Mouse (Mus musculus) hindbrain, embryonic 12.5 days (tissue): ENCODE data around the gene Cdrt4. TPM values are rescaled to one million over a fixed set of nuclear protein-coding genes. Genes with fewer than 3 reads are reported as not detected.

Experiments used
- ATAC-seq: fragments of 200-750 bp; cut with Nextera tagmentation; 2 replicates; pipeline ENCODE4 v1.8.0; 2017; ENCODE audit warnings: moderate TSS enrichment; ENCODE audit not compliant: low FRiP score
- H3K27ac ChIP-seq: fragments of 300-500 bp; sonication (generic); 2 replicates; pipeline ENCODE4 v1.5.1; 2016; ENCODE audit warnings: mild to moderate bottlenecking
- H3K27me3 ChIP-seq: fragments of 300-500 bp; sonication (generic); 2 replicates; pipeline ENCODE4 v1.6.1; 2016; ENCODE audit warnings: mild to moderate bottlenecking
- H3K36me3 ChIP-seq: fragments of 300-500 bp; sonication (generic); 2 replicates; pipeline ENCODE4 v1.6.1; 2016; ENCODE audit warnings: mild to moderate bottlenecking
- H3K4me1 ChIP-seq: fragments of 300-500 bp; sonication (generic); 2 replicates; pipeline ENCODE4 v1.6.1; 2016
- H3K4me2 ChIP-seq: fragments of 300-500 bp; sonication (generic); replicated peaks from 2 replicates; pipeline ENCODE4 v1.6.1; 2016; ENCODE audit warnings: mild to moderate bottlenecking
- H3K4me3 ChIP-seq: fragments of 300-500 bp; sonication (generic); 2 replicates; pipeline ENCODE4 v1.5.1; 2016; ENCODE audit warnings: mild to moderate bottlenecking
- H3K9ac ChIP-seq: fragments of 300-500 bp; sonication (generic); 2 replicates; pipeline ENCODE4 v1.6.1; 2016; ENCODE audit warnings: mild to moderate bottlenecking, moderate library complexity
- H3K9me3 ChIP-seq: fragments of 300-500 bp; sonication (generic); replicated peaks from 2 replicates; pipeline ENCODE4 v1.6.1; 2016; ENCODE audit warnings: mild to moderate bottlenecking
- WGBS: fragments of 180-500 bp; shearing (Covaris S2); methylation state at CpG from one replicate; pipeline ENCODE4 v1.1.7; 2016; 5-methylcytosine and 5-hydroxymethylcytosine counted together
- polyA plus RNA-seq: library from polyadenylated mRNA; unstranded; fragments of >200 nt; fragmentation: Nextera tagmentation; extraction: Ambion mirVana; gene quantifications from 2 replicates; pipeline ENCODE4 v1.2.1, GENCODE M21; 2016

Gene Cdrt4
- polyA plus RNA-seq, 1 experiment from 2014 or later: not detected

- no peak overlapping the region for H3K4me2 ChIP-seq
- H3K36me3 ChIP-seq: no peaks in the 10 kb centered on the region
- ATAC-seq: no peak
- no peak overlapping the region for H3K4me3 ChIP-seq
- H3K9me3 ChIP-seq: peaks cover 6% of the 10 kb centered on the region
- no peaks in the 10 kb centered on the region for H3K27me3 ChIP-seq
- no peak overlapping the region for H3K9ac ChIP-seq
- no peak overlapping the region for H3K27ac ChIP-seq
- 54% methylated on average over 3 of the region's 3 CpGs for WGBS
- peaks cover 24% of the 10 kb centered on the region for H3K4me1 ChIP-seq
These were observed 33.4 kb downstream of the Cdrt4 start for GRCm38 (mm10) chr11:62984365-62984764.

- no peak overlapping the region for H3K4me2 ChIP-seq
- peaks cover 6% of the 10 kb centered on the region for H3K9me3 ChIP-seq
- H3K27me3 ChIP-seq: no peaks in the 10 kb centered on the region
- no peak overlapping the region for H3K9ac ChIP-seq
- 89% methylated on average over 3 of the region's 3 CpGs for WGBS
- no peak for ATAC-seq
- no peaks in the 10 kb centered on the region for H3K36me3 ChIP-seq
- no peak overlapping the region for H3K4me3 ChIP-seq
- peaks cover 24% of the 10 kb centered on the region for H3K4me1 ChIP-seq
- H3K27ac ChIP-seq: no peak overlapping the region
These were observed 34.1 kb downstream of the Cdrt4 start for GRCm38 (mm10) chr11:62985075-62985474.

GRCm38 (mm10) chr11:62986578-62986977 is 35.6 kb downstream of the Cdrt4 start:
- WGBS: 86% methylated on average over 4 of the region's 4 CpGs
- Histone ChIP-seq H3K4me3 (no peak overlapping the region), H3K9ac (no peak overlapping the region), H3K27me3 (no peaks in the 10 kb centered on the region), H3K36me3 (no peaks in the 10 kb centered on the region), H3K4me1 (peaks cover 23% of the 10 kb centered on the region), H3K4me2 (no peak overlapping the region), H3K9me3 (no peaks in the 10 kb centered on the region), H3K27ac (no peak overlapping the region)
- no peak for ATAC-seq

GRCm38 (mm10) chr11:62990150-62990685 is 39.2 kb downstream of the Cdrt4 start:
- Histone ChIP-seq H3K36me3 (no peaks in the 10 kb centered on the region), H3K27ac (no peak overlapping the region), H3K27me3 (no peaks in the 10 kb centered on the region), H3K4me3 (no peak overlapping the region), H3K9ac (no peak overlapping the region), H3K4me2 (no peak overlapping the region), H3K4me1 (peaks cover 7% of the 10 kb centered on the region), H3K9me3 (no peaks in the 10 kb centered on the region)
- no peak for ATAC-seq
- WGBS: 88% methylated on average over 3 of the region's 3 CpGs

GRCm38 (mm10) chr11:62990811-62991210 is 39.8 kb downstream of the Cdrt4 start:
- WGBS: 81% methylated on average over 5 of the region's 5 CpGs
- Histone ChIP-seq H3K9ac (no peak overlapping the region), H3K4me3 (no peak overlapping the region), H3K4me2 (no peak overlapping the region), H3K27ac (no peak overlapping the region), H3K27me3 (no peaks in the 10 kb centered on the region), H3K4me1 (0 out of 2 replicates have a peak, but pooled peaks cover 1% of the 10 kb centered on the region), H3K36me3 (no peaks in the 10 kb centered on the region), H3K9me3 (no peaks in the 10 kb centered on the region)
- no peak for ATAC-seq

- Histone ChIP-seq H3K4me1 (0 out of 2 replicates have a peak, but pooled peaks cover 2% of the 10 kb centered on the region), H3K4me2 (no peak overlapping the region), H3K4me3 (no peak overlapping the region), H3K9ac (no peak overlapping the region), H3K27me3 (no peaks in the 10 kb centered on the region), H3K27ac (no peak overlapping the region), H3K9me3 (no peaks in the 10 kb centered on the region), H3K36me3 (no peaks in the 10 kb centered on the region)
- 94% methylated on average over 13 of the region's 13 CpGs for WGBS
- no peak for ATAC-seq
These were observed 41.7 kb downstream of the Cdrt4 start for GRCm38 (mm10) chr11:62992545-62993242.

GRCm38 (mm10) chr11:62995066-62995754 is 44.2 kb downstream of the Cdrt4 start:
- ATAC-seq: no peak
- Histone ChIP-seq H3K4me3 (no peak overlapping the region), H3K4me2 (no peak overlapping the region), H3K9me3 (no peaks in the 10 kb centered on the region), H3K9ac (no peak overlapping the region), H3K27me3 (no peaks in the 10 kb centered on the region), H3K36me3 (no peaks in the 10 kb centered on the region), H3K27ac (no peak overlapping the region), H3K4me1 (0 out of 2 replicates have a peak, but pooled peaks cover 4% of the 10 kb centered on the region)
- 86% methylated on average over 9 of the region's 9 CpGs for WGBS

GRCm38 (mm10) chr11:62995755-62996521 is 44.9 kb downstream of the Cdrt4 start:
- no peak overlapping the region for H3K4me2 ChIP-seq
- no peak overlapping the region for H3K27ac ChIP-seq
- 81% methylated on average over 5 of the region's 5 CpGs for WGBS
- no peak for ATAC-seq
- H3K4me1 ChIP-seq: 0 out of 2 replicates have a peak, but pooled peaks cover 4% of the 10 kb centered on the region
- no peak overlapping the region for H3K9ac ChIP-seq
- no peak overlapping the region for H3K4me3 ChIP-seq
- no peaks in the 10 kb centered on the region for H3K9me3 ChIP-seq
- H3K27me3 ChIP-seq: no peaks in the 10 kb centered on the region
- no peaks in the 10 kb centered on the region for H3K36me3 ChIP-seq

GRCm38 (mm10) chr11:62996522-62996898 is 45.5 kb downstream of the Cdrt4 start:
- Histone ChIP-seq H3K4me3 (no peak overlapping the region), H3K4me2 (no peak overlapping the region), H3K4me1 (0 out of 2 replicates have a peak, but pooled peaks cover 4% of the 10 kb centered on the region), H3K27ac (no peak overlapping the region), H3K36me3 (no peaks in the 10 kb centered on the region), H3K27me3 (no peaks in the 10 kb centered on the region), H3K9me3 (no peaks in the 10 kb centered on the region), H3K9ac (no peak overlapping the region)
- no peak for ATAC-seq
- 84% methylated on average over 4 of the region's 4 CpGs for WGBS

- Histone ChIP-seq H3K9me3 (no peaks in the 10 kb centered on the region), H3K4me2 (no peak overlapping the region), H3K27me3 (no peaks in the 10 kb centered on the region), H3K4me1 (0 out of 2 replicates have a peak, but pooled peaks cover 4% of the 10 kb centered on the region), H3K9ac (no peak overlapping the region), H3K27ac (no peak overlapping the region), H3K36me3 (no peaks in the 10 kb centered on the region), H3K4me3 (no peak overlapping the region)
- WGBS: 86% methylated on average over 5 of the region's 5 CpGs
- ATAC-seq: no peak
These were observed 46.2 kb downstream of the Cdrt4 start for GRCm38 (mm10) chr11:62997039-62997717.

- H3K36me3 ChIP-seq: no peaks in the 10 kb centered on the region
- WGBS: 55% methylated on average over 11 of the region's 11 CpGs
- no peak overlapping the region for H3K4me3 ChIP-seq
- H3K4me1 ChIP-seq: 0 out of 2 replicates have a peak, but pooled peaks cover 4% of the 10 kb centered on the region
- H3K27ac ChIP-seq: no peak overlapping the region
- ATAC-seq: no peak
- no peaks in the 10 kb centered on the region for H3K27me3 ChIP-seq
- H3K9ac ChIP-seq: no peak overlapping the region
- no peak overlapping the region for H3K4me2 ChIP-seq
- no peaks in the 10 kb centered on the region for H3K9me3 ChIP-seq
These were observed 46.8 kb downstream of the Cdrt4 start for GRCm38 (mm10) chr11:62997718-62998281.
